Mouse (Mus musculus) megakaryocyte, embryonic 14.5 days (primary cell): ENCODE results near the gene Phb. TPM values are rescaled to one million over a fixed set of nuclear protein-coding genes. Genes with fewer than 3 reads are reported as not detected.

ENCODE experiments used
- H3K27me3 ChIP-seq: replicated peaks from 2 replicates; pipeline ENCODE3; 2012; ENCODE audit warnings: inconsistent platforms
- H3K36me3 ChIP-seq: replicated peaks from 2 replicates; pipeline ENCODE3; 2012; ENCODE audit warnings: low read length, inconsistent platforms, mixed read lengths
- H3K4me1 ChIP-seq: 2 replicates; pipeline ENCODE4 v1.6.1; 2012; ENCODE audit warnings: inconsistent platforms
- H3K4me3 ChIP-seq: replicated peaks from 2 replicates; pipeline ENCODE3; 2012; ENCODE audit warnings: moderate library complexity, mild to moderate bottlenecking, inconsistent platforms
- H3K9me3 ChIP-seq: 2 replicates; pipeline ENCODE4 v1.6.1; 2012; ENCODE audit warnings: inconsistent platforms
- FLI1 ChIP-seq: IDR thresholded peaks from 2 replicates; pipeline ENCODE4 v1.6.1; 2012; ENCODE audit warnings: low read length, inconsistent platforms, mixed read lengths
- GATA1 ChIP-seq: IDR thresholded peaks from 3 replicates; pipeline ENCODE4 v1.6.1; 2012; ENCODE audit warnings: mixed read lengths, low read length, inconsistent platforms, borderline replicate concordance
- polyA plus RNA-seq: library from polyadenylated mRNA; stranded (reverse); fragments of >175 nt; gene quantifications from 2 replicates; pipeline ENCODE4 v1.2.3, GENCODE M21; 2012; ENCODE audit warnings: low replicate concordance; ENCODE audit not compliant: insufficient read depth

Gene Phb
- polyA plus RNA-seq, 1 experiment = 20.8 TPM

DNA sequence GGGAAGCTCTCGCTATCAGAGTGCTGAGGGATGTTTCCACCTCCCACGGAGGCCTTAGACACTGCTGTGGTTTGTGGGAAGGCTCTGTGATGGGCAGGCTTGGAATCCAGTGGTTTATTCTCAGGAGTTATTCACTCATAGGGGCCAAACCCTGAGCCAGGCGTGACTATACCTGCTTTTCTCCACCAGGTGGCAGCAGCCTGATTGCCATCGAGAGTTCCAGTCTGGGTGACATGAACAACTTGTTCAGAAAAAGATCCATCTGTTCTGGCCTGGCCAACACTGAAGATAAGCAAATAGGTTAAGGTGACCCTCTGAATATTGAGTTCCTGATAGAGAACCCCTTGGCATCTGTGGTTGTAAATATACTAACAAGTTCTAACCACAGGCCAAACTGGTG, 19.3 kb downstream of the Phb start:
- TF ChIP-seq FLI1 = no peak
- no peak for TF ChIP-seq GATA1
- H3K4me1 ChIP-seq = peaks cover 64% of the 10 kb centered on the region
- peaks cover 11% of the 10 kb centered on the region for H3K36me3 ChIP-seq

DNA sequence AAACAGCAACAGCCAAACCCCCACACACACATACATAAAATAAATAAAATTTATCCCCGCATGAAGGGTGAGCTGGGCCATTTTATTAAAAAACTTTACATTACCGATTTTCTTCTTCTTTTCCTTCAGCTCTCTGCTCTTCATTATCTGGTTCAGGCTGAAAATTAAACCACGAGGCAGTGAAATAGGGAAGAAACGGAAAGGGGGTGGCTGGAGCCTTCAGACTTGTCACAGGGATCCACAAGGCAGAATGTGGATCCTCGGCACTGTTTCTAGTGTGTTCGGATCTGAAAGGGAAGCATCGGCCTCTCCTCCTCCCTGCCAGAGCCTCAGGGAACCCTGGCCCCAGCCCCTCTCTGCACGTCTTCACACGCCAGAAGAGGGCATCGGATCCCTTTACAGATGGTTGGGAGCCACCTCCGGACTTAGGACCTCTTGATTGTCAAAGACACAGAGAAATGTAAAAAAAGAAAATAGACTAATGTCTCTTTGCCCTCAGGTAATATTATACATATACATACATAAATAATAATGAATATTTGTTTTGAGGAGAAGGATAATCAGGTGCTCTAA, 20.4 kb downstream of the Phb start:
- no peak overlapping the region for H3K4me3 ChIP-seq
- H3K36me3 ChIP-seq = no peaks in the 10 kb centered on the region
- peaks cover 66% of the 10 kb centered on the region for H3K4me1 ChIP-seq
- H3K27me3 ChIP-seq = peaks cover 84% of the 10 kb centered on the region
- H3K9me3 ChIP-seq = no peaks in the 10 kb centered on the region
- TF ChIP-seq FLI1 = no peak
- TF ChIP-seq GATA1 = no peak

More for the DNA sequence above, 19.3 kb downstream of the Phb start:
- Histone ChIP-seq H3K27me3 (peaks cover 76% of the 10 kb centered on the region), H3K9me3 (no peaks in the 10 kb centered on the region), H3K4me3 (no peak overlapping the region)

DNA sequence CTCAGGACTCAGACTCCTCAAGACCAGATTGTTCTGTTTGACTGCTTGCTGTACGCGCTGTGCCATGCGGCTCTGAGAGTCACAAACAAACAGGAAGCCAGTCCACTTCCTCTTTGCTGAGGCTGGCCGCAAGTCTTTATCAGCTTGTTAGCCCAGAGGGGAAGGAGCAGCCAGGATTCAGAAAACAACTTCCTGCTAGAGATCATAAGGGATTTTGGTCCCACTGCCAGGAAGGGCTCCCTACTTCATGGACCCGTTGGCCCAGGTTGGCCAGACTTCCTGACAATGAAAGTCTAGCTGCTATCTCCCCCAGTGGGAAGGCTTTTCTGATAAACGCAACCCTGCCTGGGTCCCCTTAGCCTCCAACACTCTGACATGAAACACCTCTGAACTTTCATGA, 21.8 kb downstream of the Phb start:
- H3K4me1 ChIP-seq = peaks cover 58% of the 10 kb centered on the region
- no peaks in the 10 kb centered on the region for H3K9me3 ChIP-seq
- no peaks in the 10 kb centered on the region for H3K36me3 ChIP-seq
- H3K27me3 ChIP-seq = peaks cover 87% of the 10 kb centered on the region
- peak overlapping the region; percentile 85 for H3K4me3 ChIP-seq
- 0 out of 2 replicates have a peak, but pooled peaks have one; percentile 31 for TF ChIP-seq FLI1
- TF ChIP-seq GATA1 = no peak

DNA sequence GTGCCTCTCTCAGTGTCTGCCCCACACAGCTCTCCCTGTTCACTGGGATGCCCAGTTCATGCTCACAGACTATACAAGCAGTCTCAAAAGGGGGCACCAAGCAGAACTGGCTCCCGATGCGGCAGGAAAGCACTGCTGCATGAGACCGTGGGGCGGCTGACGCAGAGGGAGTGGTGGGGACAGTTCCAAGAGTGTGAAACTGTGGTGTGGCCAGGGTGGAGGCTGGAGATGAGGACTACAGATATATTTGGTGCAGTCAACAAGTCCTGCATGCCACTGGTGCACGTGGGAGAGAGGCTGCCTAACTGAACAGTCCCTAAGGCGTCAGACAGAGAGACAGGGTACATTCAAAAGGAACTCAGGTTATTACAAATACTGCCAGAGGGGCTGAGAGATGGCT, 22.2 kb downstream of the Phb start:
- Histone ChIP-seq H3K27me3 (peaks cover 87% of the 10 kb centered on the region), H3K9me3 (no peaks in the 10 kb centered on the region), H3K4me3 (peak overlapping the region; percentile 85), H3K36me3 (no peaks in the 10 kb centered on the region), H3K4me1 (peaks cover 58% of the 10 kb centered on the region)
- TF ChIP-seq GATA1 (no peak), FLI1 (no peak)

DNA sequence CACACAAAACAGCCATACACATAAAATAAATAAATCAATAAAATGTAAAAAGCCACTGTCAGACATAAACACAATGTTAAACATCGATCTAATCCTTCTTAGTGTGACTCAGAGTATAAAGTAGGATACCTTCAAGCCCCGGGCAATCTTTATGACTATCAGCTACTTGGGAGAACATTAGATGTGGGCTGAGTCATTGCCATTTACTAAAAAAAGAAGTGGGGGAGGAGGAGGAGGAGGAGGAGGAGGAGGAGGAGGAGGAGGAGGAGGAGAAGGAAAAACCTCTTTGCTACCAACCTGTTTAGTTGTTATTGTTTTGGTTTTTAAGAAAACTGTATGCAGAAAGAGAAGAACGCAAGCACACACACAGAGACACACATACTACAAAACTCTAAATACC, 22.8 kb downstream of the Phb start:
- Histone ChIP-seq H3K9me3 (no peaks in the 10 kb centered on the region), H3K4me3 (peak overlapping the region; percentile 85), H3K27me3 (peaks cover 87% of the 10 kb centered on the region), H3K4me1 (peaks cover 58% of the 10 kb centered on the region), H3K36me3 (no peaks in the 10 kb centered on the region)
- TF ChIP-seq GATA1 (no peak), FLI1 (no peak)

DNA sequence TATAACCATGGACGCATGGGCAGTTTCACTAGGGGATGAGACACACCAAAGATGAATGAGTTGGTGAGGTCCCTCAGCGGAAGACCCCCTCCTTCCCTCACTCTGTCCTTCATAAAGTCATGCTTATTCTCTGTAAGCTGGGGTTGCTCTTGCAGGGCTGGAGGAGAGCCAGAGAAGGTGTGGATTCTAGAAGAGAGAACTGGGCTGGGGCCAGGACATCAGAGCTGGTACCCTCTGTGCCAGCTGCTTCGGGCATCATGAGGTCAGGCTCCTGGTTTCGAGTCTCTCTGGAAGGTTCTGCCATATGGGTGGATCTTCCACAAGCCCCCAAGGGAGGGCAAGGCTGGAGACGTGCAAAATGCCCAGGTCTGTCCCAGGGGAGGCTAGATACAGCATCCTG, 31.8 kb downstream of the Phb start:
- no peak for TF ChIP-seq GATA1
- TF ChIP-seq FLI1 = no peak

DNA sequence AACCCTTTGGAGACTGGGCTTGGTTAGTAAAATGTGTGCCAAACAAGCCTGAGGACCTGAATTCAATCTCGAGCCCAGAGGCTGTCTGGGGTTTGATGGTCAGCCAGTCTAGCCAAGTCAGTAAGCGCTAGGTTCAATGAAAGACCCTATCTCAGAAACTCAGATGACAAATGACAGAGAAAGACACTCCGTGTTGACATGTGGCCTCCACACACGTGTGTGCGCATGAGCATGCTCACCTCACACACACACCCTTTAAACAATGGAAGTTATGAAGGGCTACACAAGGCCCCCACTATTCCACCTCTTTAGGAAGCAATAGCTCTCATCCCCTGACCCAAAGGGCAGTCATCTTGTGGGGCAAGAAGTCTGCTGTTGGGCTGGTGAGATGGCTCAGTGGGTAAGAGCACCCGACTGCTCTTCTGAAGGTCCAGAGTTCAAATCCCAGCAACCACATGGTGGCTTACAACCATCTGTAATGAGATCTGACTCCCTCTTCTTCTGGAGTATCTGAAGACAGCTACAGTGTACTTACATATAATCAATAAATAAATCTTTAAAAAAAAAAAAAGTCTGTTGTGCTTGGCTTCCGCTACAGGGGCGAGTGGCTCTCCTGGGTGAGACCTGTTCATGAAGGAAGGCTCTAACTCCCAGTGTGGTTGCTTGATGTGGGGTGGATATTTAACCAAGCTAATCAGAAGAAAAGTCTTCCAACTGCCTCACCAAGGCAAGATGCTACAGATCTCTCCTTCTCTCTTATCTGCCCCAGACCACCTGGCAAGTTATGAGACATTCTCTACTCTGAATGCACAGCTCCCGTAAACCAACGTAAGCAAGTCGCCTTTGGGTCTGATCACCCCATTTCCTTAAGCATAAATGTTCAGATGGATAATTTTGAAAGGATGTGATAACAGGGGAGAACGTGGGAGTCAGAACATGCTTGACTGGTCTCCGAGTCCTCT, 34.3 kb downstream of the Phb start:
- H3K4me3 ChIP-seq = no peak overlapping the region
- peaks cover 8% of the 10 kb centered on the region for H3K9me3 ChIP-seq
- H3K4me1 ChIP-seq = peaks cover 9% of the 10 kb centered on the region; the same call in 1 of the 2 replicates
- no peaks in the 10 kb centered on the region for H3K36me3 ChIP-seq
- no peak for TF ChIP-seq FLI1
- no peak for TF ChIP-seq GATA1
- peaks cover 79% of the 10 kb centered on the region for H3K27me3 ChIP-seq

More for the DNA sequence above, 31.8 kb downstream of the Phb start:
- Histone ChIP-seq H3K4me1 (peaks cover 1% of the 10 kb centered on the region; the same call in 1 of the 2 replicates), H3K9me3 (peaks cover 8% of the 10 kb centered on the region), H3K4me3 (no peak overlapping the region), H3K36me3 (no peaks in the 10 kb centered on the region), H3K27me3 (peaks cover 81% of the 10 kb centered on the region)

DNA sequence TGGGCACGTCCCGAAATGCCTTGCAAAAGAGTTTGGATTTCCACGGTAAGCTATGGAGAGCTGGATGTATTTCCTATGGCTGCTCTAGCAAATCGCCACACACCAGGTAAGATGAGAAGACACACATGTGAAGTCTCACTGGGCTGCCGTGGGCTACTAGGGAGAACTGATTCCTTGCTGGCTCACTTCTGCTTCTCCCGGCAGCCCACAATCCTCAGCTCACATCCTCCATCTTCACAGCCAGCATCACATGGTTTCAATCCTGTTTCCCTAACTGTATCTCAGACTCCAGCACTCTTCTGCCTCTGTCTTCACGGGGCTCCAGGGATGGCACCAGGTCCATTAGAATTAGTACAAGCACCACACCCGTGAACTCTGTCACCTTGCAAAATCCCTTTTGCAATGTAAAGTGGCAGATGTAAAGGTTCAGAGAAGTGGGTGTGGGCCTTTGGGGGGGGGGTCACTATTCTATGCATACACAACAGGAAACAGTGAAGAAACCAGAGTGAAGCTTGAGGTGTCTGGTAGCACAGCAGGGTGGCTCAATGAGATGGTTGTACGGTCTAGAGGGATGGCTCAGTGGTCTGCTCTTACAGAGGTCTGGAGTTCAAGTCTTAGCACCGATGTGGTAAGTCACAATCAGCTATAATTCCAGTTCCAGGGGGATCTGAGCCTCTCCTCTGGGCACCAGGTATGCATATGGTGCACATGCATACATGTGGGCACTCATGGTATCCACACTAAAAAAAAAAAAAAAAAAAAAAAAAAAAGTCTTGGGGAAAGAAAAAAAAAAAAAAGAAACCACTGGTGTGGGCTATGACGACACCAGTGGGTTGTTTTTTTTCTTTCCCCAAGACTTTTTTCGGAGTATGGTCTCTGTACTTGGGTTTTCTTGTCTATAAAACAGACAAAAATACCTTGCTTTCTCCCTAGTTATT, 37.5 kb downstream of the Phb start:
- no peak overlapping the region for H3K4me3 ChIP-seq
- H3K9me3 ChIP-seq = peaks cover 8% of the 10 kb centered on the region
- H3K4me1 ChIP-seq = peaks cover 26% of the 10 kb centered on the region
- TF ChIP-seq GATA1 = no peak
- TF ChIP-seq FLI1 = no peak
- H3K36me3 ChIP-seq = no peaks in the 10 kb centered on the region
- peaks cover 56% of the 10 kb centered on the region for H3K27me3 ChIP-seq

DNA sequence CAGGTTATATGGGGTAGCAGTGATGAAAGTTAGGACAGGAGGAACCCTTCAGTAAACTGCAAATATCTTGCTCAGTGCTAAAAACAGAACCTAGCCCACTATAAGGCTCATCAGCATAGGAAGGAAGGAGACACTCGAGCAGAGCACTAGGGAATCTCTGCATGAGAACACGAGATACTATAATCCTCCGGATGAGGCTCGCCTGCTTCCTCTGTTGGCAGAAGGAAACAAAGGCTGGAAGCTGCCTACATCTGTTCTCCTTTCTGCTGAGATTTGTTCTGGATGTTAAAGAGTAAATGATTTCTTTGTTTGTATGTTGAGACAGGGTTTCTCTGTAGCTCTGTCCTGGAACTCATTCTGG, 38.2 kb downstream of the Phb start:
- Histone ChIP-seq H3K36me3 (no peaks in the 10 kb centered on the region), H3K9me3 (peaks cover 8% of the 10 kb centered on the region), H3K4me1 (peaks cover 26% of the 10 kb centered on the region), H3K4me3 (no peak overlapping the region), H3K27me3 (peaks cover 50% of the 10 kb centered on the region)
- TF ChIP-seq FLI1 = no peak
- TF ChIP-seq GATA1 = no peak
